Mouse (Mus musculus) liver, embryonic 12.5 days (tissue): Measurements from ENCODE around the gene Siglec1. TPM values are rescaled to one million over a fixed set of nuclear protein-coding genes. Genes with fewer than 3 reads are reported as not detected.
"Not testable (repeated sequence)": the region's sequence is repeated elsewhere in the genome, so short reads cannot be mapped to it uniquely, and the experiment has no call there.

Source experiments
- ATAC-seq: fragments of 200-750 bp; cut with Nextera tagmentation; 2 replicates; pipeline ENCODE4 v1.8.0; 2017; ENCODE audit warnings: moderate number of reproducible peaks, mild to moderate bottlenecking, moderate library complexity
- H3K27ac ChIP-seq: fragments of 300-500 bp; sonication (generic); 2 replicates; pipeline ENCODE4 v1.5.1; 2016; ENCODE audit warnings: mild to moderate bottlenecking
- H3K27me3 ChIP-seq: fragments of 300-500 bp; sonication (generic); replicated peaks from 2 replicates; pipeline ENCODE4 v1.6.1; 2016; ENCODE audit warnings: mild to moderate bottlenecking, moderate library complexity
- H3K36me3 ChIP-seq: fragments of 300-500 bp; sonication (generic); 2 replicates; pipeline ENCODE4 v1.6.1; 2016; ENCODE audit warnings: mild to moderate bottlenecking, moderate library complexity
- H3K4me1 ChIP-seq: fragments of 300-500 bp; sonication (generic); 2 replicates; pipeline ENCODE4 v1.6.1; 2016
- H3K4me2 ChIP-seq: fragments of 300-500 bp; sonication (generic); 2 replicates; pipeline ENCODE4 v1.6.1; 2016; ENCODE audit warnings: mild to moderate bottlenecking, moderate library complexity
- H3K4me3 ChIP-seq: fragments of 300-500 bp; sonication (generic); 2 replicates; pipeline ENCODE4 v1.5.1; 2016; ENCODE audit warnings: mild to moderate bottlenecking, moderate library complexity
- H3K9ac ChIP-seq: fragments of 300-500 bp; sonication (generic); 2 replicates; pipeline ENCODE4 v1.6.1; 2016; ENCODE audit warnings: mild to moderate bottlenecking, moderate library complexity
- H3K9me3 ChIP-seq: fragments of 300-500 bp; sonication (generic); replicated peaks from 2 replicates; pipeline ENCODE4 v1.6.1; 2016; ENCODE audit warnings: mild to moderate bottlenecking, moderate library complexity
- WGBS: fragments of 180-500 bp; shearing (Covaris S2); methylation state at CpG from one replicate; pipeline ENCODE4 v1.1.7; 2016; ENCODE audit not compliant: insufficient replicate concordance; 5-methylcytosine and 5-hydroxymethylcytosine counted together
- polyA plus RNA-seq: library from polyadenylated mRNA; unstranded; fragments of >200 nt; fragmentation: Nextera tagmentation; extraction: Ambion mirVana; gene quantifications from 2 replicates; pipeline ENCODE4 v1.2.1, GENCODE M21; 2016

Gene Siglec1
- polyA plus RNA-seq, 1 experiment from 2014 or later, result 0.36 TPM

GRCm38 (mm10) chr2:131127161-131127730, 40.7 kb upstream of the Siglec1 start, which contains the start of gene Hspa12b:
Hspa12b (plus strand) TSS chr2:131127280.
- H3K4me2 ChIP-seq, result peak within 1 kb of the TSS; percentile 91
- WGBS, result 1% methylated on average over 28 of the region's 28 CpGs
- H3K4me1 ChIP-seq, result peaks cover 71% of the 10 kb centered on the region
- H3K36me3 ChIP-seq, result peaks cover 4% of the 10 kb centered on the region; the same call in 1 of the 2 replicates
- H3K9ac ChIP-seq, result peak within 1 kb of the TSS; percentile 80
- no peaks in the 10 kb centered on the region for H3K9me3 ChIP-seq
- peak; percentile 86 for ATAC-seq
- H3K27ac ChIP-seq, result peak within 1 kb of the TSS; percentile 87
- H3K4me3 ChIP-seq, result peak within 1 kb of the TSS; percentile 66
- peaks cover 19% of the 10 kb centered on the region for H3K27me3 ChIP-seq

DNA sequence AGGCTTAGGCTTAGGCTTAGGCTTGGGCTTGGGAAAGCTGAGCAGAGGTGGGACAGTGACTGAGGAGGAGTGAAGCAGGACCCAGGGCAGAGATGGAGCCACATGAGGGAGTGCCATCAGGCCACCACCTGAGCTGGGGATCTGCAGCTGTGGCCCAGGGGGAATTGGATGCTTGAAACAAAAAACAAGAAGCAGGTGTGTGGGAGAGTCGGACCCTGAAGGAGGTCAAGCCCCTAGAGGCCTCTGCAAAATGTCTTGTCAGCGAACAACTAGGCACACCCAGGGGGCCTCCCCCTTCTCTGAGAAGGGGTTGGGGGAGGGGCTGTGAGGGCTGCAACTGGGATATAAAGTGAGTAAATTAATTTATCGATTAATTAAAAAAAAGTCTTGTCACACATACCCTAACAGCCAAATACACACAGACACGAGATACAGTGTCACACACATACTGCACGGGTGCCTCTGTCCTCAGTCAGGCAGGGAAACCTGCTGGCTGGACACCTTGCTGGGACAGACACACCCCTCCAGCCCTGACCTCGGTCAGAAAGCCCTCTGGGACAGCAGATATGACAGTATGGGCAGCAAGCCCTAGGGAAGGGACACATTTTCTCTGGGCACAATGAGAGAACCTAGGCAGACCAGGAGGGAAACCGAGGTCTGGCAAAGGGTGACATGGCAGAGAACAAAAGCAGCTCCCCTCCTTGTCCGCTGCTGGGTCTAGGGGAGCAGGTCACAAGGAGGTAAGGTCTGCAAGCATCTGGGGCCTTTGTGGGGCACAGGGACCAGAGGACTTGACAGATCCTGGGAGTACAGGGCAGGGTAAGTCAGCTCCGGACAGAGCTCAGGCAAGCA, 39.6 kb upstream of the Siglec1 start:
- H3K27me3 ChIP-seq, result peaks cover 19% of the 10 kb centered on the region

GRCm38 (mm10) chr2:131125157-131125963, 38.8 kb upstream of the Siglec1 start:
- H3K4me3 ChIP-seq, result no peak overlapping the region
- H3K9me3 ChIP-seq, result no peaks in the 10 kb centered on the region
- H3K9ac ChIP-seq, result no peak overlapping the region
- no peaks in the 10 kb centered on the region for H3K36me3 ChIP-seq
- H3K4me1 ChIP-seq, result peaks cover 56% of the 10 kb centered on the region
- peak overlapping the region; percentile 5; the same call in 1 of the 2 replicates for H3K27ac ChIP-seq
- WGBS, result 76% methylated on average over 9 of the region's 9 CpGs
- peaks cover 19% of the 10 kb centered on the region for H3K27me3 ChIP-seq
- no peak overlapping the region for H3K4me2 ChIP-seq
- ATAC-seq, result no peak

More for the DNA sequence above, 39.6 kb upstream of the Siglec1 start:
- Histone ChIP-seq H3K36me3 (no peaks in the 10 kb centered on the region), H3K27ac (peak overlapping the region; percentile 87), H3K4me2 (peak overlapping the region; percentile 91), H3K9ac (peak overlapping the region; percentile 80; the same call in 1 of the 2 replicates), H3K4me3 (no peak overlapping the region), H3K9me3 (no peaks in the 10 kb centered on the region), H3K4me1 (peaks cover 61% of the 10 kb centered on the region)
- no peak for ATAC-seq
- WGBS, result 50% methylated on average over 9 of the region's 9 CpGs

GRCm38 (mm10) chr2:131124166-131124565, 37.6 kb upstream of the Siglec1 start:
- peaks cover 19% of the 10 kb centered on the region for H3K27me3 ChIP-seq
- WGBS, result 22% methylated on average over 3 of the region's 3 CpGs
- H3K9ac ChIP-seq, result no peak overlapping the region
- no peaks in the 10 kb centered on the region for H3K9me3 ChIP-seq
- H3K36me3 ChIP-seq, result no peaks in the 10 kb centered on the region
- H3K4me1 ChIP-seq, result peaks cover 45% of the 10 kb centered on the region
- ATAC-seq, result no peak
- H3K4me3 ChIP-seq, result no peak overlapping the region
- H3K4me2 ChIP-seq, result no peak overlapping the region
- H3K27ac ChIP-seq, result 0 out of 2 replicates have a peak overlapping the region, but pooled peaks have one; percentile 0

- Histone ChIP-seq H3K9me3 (no peaks in the 10 kb centered on the region), H3K4me2 (no peak overlapping the region), H3K4me1 (peaks cover under 1% of the 10 kb centered on the region; the same call in 1 of the 2 replicates), H3K4me3 (no peak overlapping the region), H3K27ac (no peak overlapping the region), H3K9ac (no peak overlapping the region), H3K36me3 (no peaks in the 10 kb centered on the region), H3K27me3 (peaks cover 15% of the 10 kb centered on the region)
- no peak for ATAC-seq
- 53% methylated on average over 1 of the region's 2 CpGs for WGBS
Measured at GRCm38 (mm10) chr2:131118968-131119574, 32.5 kb upstream of the Siglec1 start.

- Histone ChIP-seq H3K9me3 (no peaks in the 10 kb centered on the region), H3K27ac (no peak overlapping the region)
- WGBS, result 70% methylated on average over 5 of the region's 5 CpGs
Measured at GRCm38 (mm10) chr2:131105989-131106388, 19.4 kb upstream of the Siglec1 start.

DNA sequence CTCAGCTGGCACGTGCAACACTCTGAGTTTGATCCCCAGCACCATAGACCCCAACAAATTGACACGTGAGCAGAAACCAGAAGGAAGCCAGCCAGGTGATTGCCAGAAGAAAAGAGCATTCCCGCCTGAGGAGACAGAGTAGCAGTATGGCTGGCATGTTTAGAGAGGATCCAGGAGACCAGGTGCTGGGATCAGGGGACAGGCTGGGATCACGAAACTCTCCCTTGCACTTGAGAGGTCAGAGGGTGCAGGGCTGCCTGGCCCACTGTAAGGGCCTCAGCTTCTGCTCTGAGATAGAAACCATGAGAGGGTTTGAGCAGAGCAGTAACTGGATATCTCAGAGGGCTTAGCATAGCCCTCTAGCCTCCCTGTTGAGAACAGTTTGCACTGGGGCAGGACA, 18.5 kb upstream of the Siglec1 start:
- not testable (repeated sequence) for H3K4me3 ChIP-seq, ATAC-seq, H3K36me3 ChIP-seq, H3K4me1 ChIP-seq, H3K27ac ChIP-seq, H3K9ac ChIP-seq, H3K9me3 ChIP-seq, H3K4me2 ChIP-seq
- H3K27me3 ChIP-seq, result peaks cover 36% of the 10 kb centered on the region
- WGBS, result 55% methylated on average over 4 of the region's 4 CpGs

More at GRCm38 (mm10) chr2:131105989-131106388, 19.4 kb upstream of the Siglec1 start:
- Histone ChIP-seq H3K9ac (no peak overlapping the region), H3K4me1 (no peaks in the 10 kb centered on the region), H3K36me3 (no peaks in the 10 kb centered on the region), H3K4me3 (no peak overlapping the region), H3K27me3 (peaks cover 41% of the 10 kb centered on the region), H3K4me2 (no peak overlapping the region)
- ATAC-seq, result no peak

DNA sequence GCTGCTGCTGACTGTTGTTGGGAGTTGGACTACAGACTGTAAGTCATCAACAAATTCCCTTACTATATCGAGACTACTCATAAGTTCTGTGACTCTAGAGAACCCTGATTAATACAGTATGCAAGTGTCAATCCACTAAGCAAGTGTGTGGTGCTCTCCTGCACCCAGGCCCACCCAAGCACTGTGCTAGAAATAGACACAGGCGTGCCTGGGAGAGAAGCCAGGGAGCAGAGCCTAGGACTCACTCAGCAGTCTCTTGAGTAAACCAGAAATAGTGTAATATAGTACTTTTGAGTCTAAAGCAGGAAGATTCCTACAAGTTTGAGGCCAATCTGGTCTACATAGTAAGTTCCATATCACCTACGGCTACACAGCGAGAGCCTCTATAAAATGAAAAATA, 17.5 kb upstream of the Siglec1 start:
- ATAC-seq, result no peak
- Histone ChIP-seq H3K4me3 (no peak overlapping the region), H3K27ac (no peak overlapping the region), H3K9me3 (no peaks in the 10 kb centered on the region), H3K27me3 (peaks cover 36% of the 10 kb centered on the region), H3K4me2 (no peak overlapping the region), H3K4me1 (no peaks in the 10 kb centered on the region), H3K36me3 (no peaks in the 10 kb centered on the region), H3K9ac (no peak overlapping the region)
- WGBS, result 78% methylated on average over 4 of the region's 4 CpGs

- Histone ChIP-seq H3K27me3 (peaks cover 29% of the 10 kb centered on the region; the same call in 1 of the 2 replicates), H3K27ac (no peak overlapping the region), H3K9ac (no peak overlapping the region), H3K9me3 (no peaks in the 10 kb centered on the region), H3K4me3 (no peak overlapping the region), H3K36me3 (no peaks in the 10 kb centered on the region), H3K4me2 (no peak overlapping the region), H3K4me1 (peaks cover 17% of the 10 kb centered on the region)
- no peak for ATAC-seq
- WGBS, result 46% methylated on average over 3 of the region's 3 CpGs
Measured at GRCm38 (mm10) chr2:131101530-131101929, 15.0 kb upstream of the Siglec1 start.

GRCm38 (mm10) chr2:131097087-131097486, 10.5 kb upstream of the Siglec1 start:
- ATAC-seq, result no peak
- peaks cover 3% of the 10 kb centered on the region; the same call in 1 of the 2 replicates for H3K27me3 ChIP-seq
- H3K4me3 ChIP-seq, result no peak overlapping the region
- peak overlapping the region; percentile 60; the same call in 1 of the 2 replicates for H3K4me2 ChIP-seq
- 69% methylated on average over 3 of the region's 4 CpGs for WGBS
- H3K4me1 ChIP-seq, result peaks cover 42% of the 10 kb centered on the region
- H3K27ac ChIP-seq, result peak overlapping the region; percentile 96
- no peaks in the 10 kb centered on the region for H3K36me3 ChIP-seq
- no peaks in the 10 kb centered on the region for H3K9me3 ChIP-seq
- peak overlapping the region; percentile 67; the same call in 1 of the 2 replicates for H3K9ac ChIP-seq

- H3K4me2 ChIP-seq, result peak overlapping the region; percentile 60
- peak overlapping the region; percentile 96 for H3K27ac ChIP-seq
- H3K4me3 ChIP-seq, result peak overlapping the region; percentile 14
- ATAC-seq, result peak; percentile 95
- WGBS, result 2% methylated on average over 9 of the region's 9 CpGs
- H3K4me1 ChIP-seq, result peaks cover 42% of the 10 kb centered on the region
- peak overlapping the region; percentile 67 for H3K9ac ChIP-seq
- H3K36me3 ChIP-seq, result no peaks in the 10 kb centered on the region
- no peaks in the 10 kb centered on the region for H3K9me3 ChIP-seq
- peaks cover 3% of the 10 kb centered on the region; the same call in 1 of the 2 replicates for H3K27me3 ChIP-seq
Measured at GRCm38 (mm10) chr2:131096101-131096795, 9.7 kb upstream of the Siglec1 start.
